Mouse (Mus musculus): ENCODE data around the gene Ovgp1.

- TF ChIP-seq CTCF (IDR thresholded peaks at IDR 0.05; ENCODE audit: low read depth) (no peak), EP300 (optimal IDR thresholded peaks at IDR 0.05) (no peak)
Measured at GRCm38 (mm10) chr3:105924616-105925015, 48.9 kb upstream of the Ovgp1 start.
